Mouse (Mus musculus) left cerebral cortex, adult 2 months (tissue): ENCODE data around the gene Gpx3. TPM values are rescaled to one million over a fixed set of nuclear protein-coding genes. Genes with fewer than 3 reads are reported as not detected.
A peak's percentile ranks its signal among the peaks of the same experiment; 100 is the strongest.
"Not testable (repeated sequence)": the region's sequence is repeated elsewhere in the genome, so short reads cannot be mapped to it uniquely, and the experiment has no call there.

Experiments used
- DNase-seq, 2 experiments: peaks; one replicate each; pipeline ENCODE4 v3.0.0; 2021 to 2022; ENCODE audit warnings: low spot score in 2 of 2, mixed read lengths in 1 of 2; ENCODE audit errors: extremely low spot score in 1 of 2
- H3K27ac ChIP-seq: fragments of 200-600 bp; 2 replicates; pipeline ENCODE4 v1.8.1; 2022
- H3K4me3 ChIP-seq: fragments of 200-600 bp; 2 replicates; pipeline ENCODE4 v1.8.1; 2022
- CTCF ChIP-seq: fragments of 200-600 bp; IDR thresholded peaks from 2 replicates; pipeline ENCODE4 v1.8.1; 2022; ENCODE audit warnings: antibody characterized with exemption, mild to moderate bottlenecking, moderate library complexity
- intact Hi-C: fragments of 180-260 bp; cut with DNase I; formaldehyde crosslinking; loops from one replicate; pipeline ENCODE4 v1.15.1; 2025
- total RNA-seq, 2 experiments: library from RNA; stranded (reverse); gene quantifications; 2 replicates each; pipeline ENCODE4 v1.2.3; 2021

Gpx3 gene
- total RNA-seq, 2 experiments from 2014 or later = 6.2 to 10.2 TPM

- TF ChIP-seq CTCF = peak; percentile 74
- no peak overlapping the region for H3K27ac ChIP-seq
- intact Hi-C loops = no loop called here
- peak; percentile 25 to 42 for DNase-seq
- no peak overlapping the region for H3K4me3 ChIP-seq
These were observed 29.3 kb downstream of the Gpx3 start for GRCm38 (mm10) chr11:54931405-54932093.

- Histone ChIP-seq H3K4me3 (no peak overlapping the region), H3K27ac (no peak overlapping the region)
- intact Hi-C loops = no loop called here
- DNase-seq = no peak
- TF ChIP-seq CTCF = no peak
These were observed 30.3 kb downstream of the Gpx3 start for GRCm38 (mm10) chr11:54932540-54932939.

GRCm38 (mm10) chr11:54934198-54934597, 31.9 kb downstream of the Gpx3 start:
- Histone ChIP-seq H3K4me3 (no peak overlapping the region), H3K27ac (no peak overlapping the region)
- intact Hi-C loops = no loop called here
- no peak for DNase-seq
- no peak for TF ChIP-seq CTCF

- TF ChIP-seq CTCF = no peak
- intact Hi-C loops = no loop called here
- no peak overlapping the region for H3K27ac ChIP-seq
- H3K4me3 ChIP-seq = no peak overlapping the region
- no peak for DNase-seq
These were observed 34.0 kb downstream of the Gpx3 start for GRCm38 (mm10) chr11:54936035-54936770.

DNA sequence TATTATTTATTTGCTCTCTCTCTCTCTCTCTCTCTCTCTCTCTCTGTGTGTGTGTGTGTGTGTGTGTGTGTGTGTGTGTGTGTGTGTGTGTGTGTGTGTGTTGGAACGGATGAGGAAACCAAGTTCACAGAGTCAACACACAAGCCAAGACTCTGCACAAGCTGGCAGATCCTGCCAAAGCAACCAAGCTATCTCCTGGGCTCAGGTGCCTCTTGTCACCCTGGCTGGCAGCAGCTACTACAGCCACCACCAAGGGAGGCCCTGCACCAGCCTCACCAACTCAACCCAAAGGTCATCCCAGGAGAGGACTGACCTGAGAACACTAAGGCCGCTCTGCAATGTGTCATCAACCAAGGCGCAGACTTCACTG, 34.5 kb downstream of the Gpx3 start:
- intact Hi-C loops = no loop called here
- DNase-seq = no peak
- no peak overlapping the region for H3K4me3 ChIP-seq
- no peak overlapping the region for H3K27ac ChIP-seq
- no peak for TF ChIP-seq CTCF

- TF ChIP-seq CTCF = no peak
- no peak for DNase-seq
- Histone ChIP-seq H3K4me3 (no peak overlapping the region), H3K27ac (peak overlapping the region; percentile 57)
- intact Hi-C loops = no loop called here
These were observed 37.2 kb downstream of the Gpx3 start for GRCm38 (mm10) chr11:54939501-54939900.

- Histone ChIP-seq H3K4me3 (no peak overlapping the region), H3K27ac (peak overlapping the region; percentile 32; the same call in 1 of the 2 replicates)
- no peak for DNase-seq
- TF ChIP-seq CTCF = no peak
- intact Hi-C loops = no loop called here
These were observed 37.8 kb downstream of the Gpx3 start for GRCm38 (mm10) chr11:54940056-54940455.

GRCm38 (mm10) chr11:54944702-54945101, 42.4 kb downstream of the Gpx3 start:
- Histone ChIP-seq H3K27ac (no peak overlapping the region), H3K4me3 (no peak overlapping the region)
- intact Hi-C loops = no loop called here
- no peak for TF ChIP-seq CTCF
- no peak for DNase-seq

DNA sequence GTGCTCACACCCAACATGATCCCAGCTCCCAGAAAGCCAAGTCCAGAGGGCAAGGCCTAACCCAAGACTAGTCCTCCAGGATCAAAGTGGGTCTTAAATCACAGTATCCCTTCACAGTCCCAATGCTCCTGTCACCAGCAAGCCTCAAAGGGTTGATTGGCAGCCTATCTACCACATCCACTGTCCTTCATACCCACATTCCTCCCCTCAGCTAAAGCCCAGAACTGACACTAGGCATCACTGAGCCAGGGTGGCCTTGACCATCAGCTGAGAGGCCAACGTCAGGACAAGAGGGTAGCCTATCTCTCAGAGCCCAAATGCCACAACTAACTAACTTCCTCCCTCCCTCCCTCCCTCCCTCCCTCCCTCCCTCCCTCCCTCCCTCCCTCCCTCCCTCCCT, 47.5 kb downstream of the Gpx3 start:
- H3K27ac ChIP-seq = no peak overlapping the region
- no peak overlapping the region for H3K4me3 ChIP-seq
- no peak for TF ChIP-seq CTCF
- no peak for DNase-seq
- intact Hi-C loops = no loop called here

DNA sequence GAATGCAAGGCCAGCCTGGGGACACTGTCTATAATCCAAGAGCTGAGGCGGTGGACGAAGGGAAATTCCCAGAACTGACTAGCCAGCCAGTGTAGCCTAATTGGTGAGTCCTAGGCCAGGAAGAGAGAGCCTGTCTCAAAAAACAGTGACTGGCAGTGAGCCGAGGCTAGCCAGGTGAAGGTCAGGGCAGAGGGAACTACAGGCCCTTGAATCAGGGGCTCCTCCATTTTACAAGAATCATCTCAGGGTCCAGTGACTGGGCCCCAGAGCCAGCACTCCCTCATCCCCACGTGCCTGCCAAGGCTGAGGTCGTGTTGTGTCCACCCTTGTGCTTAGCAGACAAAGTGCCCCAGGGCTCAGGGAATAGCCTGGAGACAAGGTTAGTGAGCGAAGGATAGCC, 48.4 kb downstream of the Gpx3 start:
- H3K27ac ChIP-seq = no peak overlapping the region
- DNase-seq = no peak
- no peak overlapping the region for H3K4me3 ChIP-seq
- no peak for TF ChIP-seq CTCF
- intact Hi-C loops = no loop called here

- Histone ChIP-seq H3K27ac (no peak overlapping the region), H3K4me3 (no peak overlapping the region)
- no peak for DNase-seq
- no peak for TF ChIP-seq CTCF
- intact Hi-C loops = no loop called here
These were observed 50.4 kb downstream of the Gpx3 start for GRCm38 (mm10) chr11:54952651-54953050.

GRCm38 (mm10) chr11:54953993-54954446, 51.8 kb downstream of the Gpx3 start:
- peak in 1 of 2 experiments; percentile 26 for DNase-seq
- TF ChIP-seq CTCF = no peak
- H3K27ac ChIP-seq = no peak overlapping the region
- H3K4me3 ChIP-seq = no peak overlapping the region
- intact Hi-C loops = no loop called here

- intact Hi-C loops = no loop called here
- no peak for TF ChIP-seq CTCF
- no peak overlapping the region for H3K27ac ChIP-seq
- no peak overlapping the region for H3K4me3 ChIP-seq
- DNase-seq = no peak
These were observed 52.5 kb downstream of the Gpx3 start for GRCm38 (mm10) chr11:54954716-54955115.

- H3K27ac ChIP-seq = peak overlapping the region; percentile 97
- DNase-seq, intact Hi-C loops: not testable (repeated sequence)
- peak overlapping the region; percentile 76 for H3K4me3 ChIP-seq
These were observed 53.1 kb downstream of the Gpx3 start for GRCm38 (mm10) chr11:54955400-54955734.
